Mouse (Mus musculus) right cerebral cortex, adult 2 months (tissue): Measurements from ENCODE around the gene Rasl10b.

Experiments
- DNase-seq, 2 experiments: peaks; one replicate each; pipeline ENCODE4 v3.0.0; 2021 to 2022; ENCODE audit warnings: low spot score in 2 of 2

Gene Rasl10b

DNA sequence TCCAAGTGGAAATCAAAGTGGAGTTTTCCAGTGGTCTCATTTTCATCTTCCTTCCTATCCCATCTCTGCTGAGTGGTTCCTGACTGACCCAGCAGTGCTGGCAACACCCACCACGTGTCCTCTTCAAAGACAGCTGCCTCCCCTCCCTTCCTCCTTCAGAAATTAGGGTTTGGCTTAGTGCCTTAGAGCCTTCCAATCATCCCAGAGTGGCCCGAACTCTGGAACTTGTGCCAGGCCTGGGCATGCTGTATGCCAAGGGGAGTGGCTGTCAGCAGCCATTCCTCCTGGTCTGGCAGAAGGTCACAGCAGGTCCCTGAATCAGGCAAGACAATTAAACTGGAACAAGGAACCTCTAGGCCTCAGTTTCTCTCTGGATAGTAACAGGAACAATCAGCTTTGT lies 57.0 kb downstream of the Rasl10b start:
- DNase-seq, result peak in 1 of 2 experiments; percentile 18

DNA sequence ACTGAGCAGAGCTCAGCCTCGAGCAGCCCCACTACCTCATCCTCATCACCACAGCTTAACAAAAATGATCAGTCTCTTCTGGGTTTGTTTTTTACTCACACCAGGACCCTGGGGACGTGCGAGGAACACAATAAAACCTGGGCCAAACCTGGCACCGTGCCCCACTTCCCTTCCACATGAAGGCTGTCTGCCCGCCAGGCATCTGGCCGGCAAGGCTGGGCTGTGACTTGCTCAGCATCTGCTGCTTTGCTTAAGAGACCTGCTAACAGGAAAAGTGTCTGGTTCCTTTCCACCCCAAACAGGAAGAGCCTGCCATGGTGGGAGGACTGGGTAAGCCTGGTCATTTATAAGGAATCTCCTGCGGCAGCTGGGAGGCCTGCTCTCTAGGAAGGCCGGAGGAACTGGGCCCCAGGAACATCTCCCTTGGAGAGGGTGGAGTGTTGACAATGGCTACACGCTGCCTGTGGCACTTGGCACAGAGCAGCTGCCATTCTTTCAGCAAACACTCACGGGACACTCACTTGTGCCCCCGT lies 58.2 kb downstream of the Rasl10b start:
- DNase-seq, result no peak

DNA sequence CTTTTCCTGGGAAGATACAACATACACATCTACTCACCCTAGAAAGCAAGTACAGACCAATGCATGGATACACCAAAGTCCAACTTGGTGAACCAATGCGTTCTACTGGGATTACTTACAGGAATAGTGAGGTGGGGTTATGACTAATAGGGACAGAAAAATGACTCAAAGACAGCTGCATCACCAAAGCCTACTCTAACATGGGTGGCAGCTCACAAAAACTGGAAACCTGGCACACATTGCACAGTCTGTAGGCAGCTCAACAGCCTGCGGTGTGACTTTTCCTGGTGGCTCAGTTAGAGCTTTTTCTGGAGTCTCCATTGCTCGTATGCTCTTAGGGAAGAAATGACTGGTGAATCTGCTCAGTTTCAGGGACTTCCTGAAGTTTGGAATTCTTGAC lies 59.8 kb downstream of the Rasl10b start:
- no peak for DNase-seq
